Mouse (Mus musculus) layer of hippocampus, postnatal 10 days (tissue): ENCODE measurements around the gene Spaca3. TPM values are rescaled to one million over a fixed set of nuclear protein-coding genes. Genes with fewer than 3 reads are reported as not detected.

Experiments used
- DNase-seq, 2 experiments: peaks; one replicate each; pipeline ENCODE4 v3.0.0; 2021; ENCODE audit warnings: low spot score in 2 of 2
- total RNA-seq, 2 experiments: library from RNA; stranded (reverse); gene quantifications; 2 replicates each; pipeline ENCODE4 v1.2.3; 2021

Gene Spaca3
- total RNA-seq, 2 experiments from 2014 or later, result not detected

DNA sequence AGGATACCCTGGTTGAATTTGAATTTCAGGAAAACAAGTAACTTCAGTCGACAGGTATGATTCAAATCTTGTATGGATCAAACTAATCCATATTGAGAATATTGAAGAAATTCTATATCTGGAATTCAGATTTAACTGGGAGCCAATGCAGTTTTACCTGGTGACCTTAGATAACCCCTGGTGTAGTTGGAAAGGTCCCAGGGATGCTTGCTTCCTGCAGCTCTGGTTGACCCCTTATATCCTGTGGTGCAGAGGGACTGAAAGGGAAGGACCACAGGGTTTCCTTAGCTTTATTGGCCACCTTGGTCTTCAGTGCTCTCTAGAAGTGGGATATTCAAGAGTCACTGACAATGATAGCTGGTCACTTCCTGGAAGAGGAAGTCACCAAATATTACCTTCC is 9.9 kb downstream of the Spaca3 start:
- no peak for DNase-seq

DNA sequence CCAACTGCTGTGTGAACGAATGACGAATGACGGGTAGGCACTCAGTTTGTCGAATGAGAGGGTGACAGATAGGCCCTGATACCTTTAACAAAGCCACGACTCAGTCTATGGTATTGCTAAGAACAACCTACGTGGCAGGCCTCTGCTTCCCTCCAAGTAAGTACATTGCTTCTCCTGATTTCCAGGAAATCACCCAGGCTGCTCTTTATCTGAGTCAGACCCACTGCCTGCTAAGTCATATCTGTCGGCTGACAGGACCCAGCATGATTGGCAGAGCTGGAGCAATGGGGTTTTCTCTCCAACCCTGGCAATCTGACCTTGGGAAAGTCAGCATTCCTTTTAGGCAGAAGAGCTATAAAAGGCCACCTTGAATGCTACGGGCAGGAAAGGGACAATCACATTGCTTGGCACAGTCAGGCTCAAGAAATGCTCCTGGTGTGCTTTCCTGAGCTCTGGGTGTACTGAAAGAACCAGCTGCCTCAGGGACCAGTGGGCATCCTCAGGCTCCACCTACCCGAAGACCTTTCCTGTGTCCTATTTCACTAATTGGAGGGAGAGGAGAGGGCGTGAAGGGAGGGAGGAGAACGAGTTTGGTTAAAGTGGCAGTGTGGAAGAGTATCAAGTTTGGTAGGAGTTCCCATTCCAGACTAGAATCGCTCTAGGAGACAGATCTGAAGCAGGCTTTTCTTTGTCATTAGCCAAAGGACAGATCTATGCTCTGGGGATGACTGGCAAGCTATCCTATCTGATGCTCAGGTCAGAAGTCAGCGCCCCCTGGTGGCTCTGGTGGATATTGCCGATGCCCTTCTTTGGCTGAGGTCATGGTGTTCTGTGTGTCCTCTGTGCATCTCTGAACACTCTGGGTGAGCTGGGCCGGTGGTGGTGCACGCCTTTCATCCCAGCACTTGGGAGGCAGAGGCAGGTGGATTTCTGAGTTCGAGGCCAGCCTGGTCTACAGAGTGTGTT is 14.6 kb downstream of the Spaca3 start:
- peak; percentile 43 to 57 for DNase-seq

DNA sequence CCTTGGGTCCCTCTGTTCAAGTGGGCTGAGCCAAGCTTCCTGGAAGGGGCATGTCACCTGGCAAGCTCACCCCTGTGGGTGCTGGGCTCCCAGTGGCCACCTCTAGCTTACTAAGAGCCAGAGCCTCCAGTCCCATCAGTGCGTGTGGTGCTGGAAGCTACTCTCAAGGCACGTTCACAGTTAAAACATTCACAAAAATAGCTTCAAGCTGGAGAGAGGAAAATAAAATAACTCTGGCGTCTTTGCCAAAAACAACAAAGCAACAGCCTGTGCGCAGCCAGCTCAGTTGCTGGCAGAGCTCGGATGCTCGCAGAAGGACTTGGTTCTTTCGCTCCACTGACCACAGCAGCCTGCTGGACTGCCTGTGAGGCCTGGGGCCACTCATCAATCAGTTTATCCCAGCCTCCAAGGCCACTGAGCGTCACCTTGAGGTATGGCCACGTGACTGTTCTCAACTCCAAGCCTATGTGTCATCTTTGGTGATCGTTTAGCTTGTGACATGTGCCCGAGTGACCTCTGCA is 19.0 kb downstream of the Spaca3 start:
- DNase-seq, result peak; percentile 55 to 60

DNA sequence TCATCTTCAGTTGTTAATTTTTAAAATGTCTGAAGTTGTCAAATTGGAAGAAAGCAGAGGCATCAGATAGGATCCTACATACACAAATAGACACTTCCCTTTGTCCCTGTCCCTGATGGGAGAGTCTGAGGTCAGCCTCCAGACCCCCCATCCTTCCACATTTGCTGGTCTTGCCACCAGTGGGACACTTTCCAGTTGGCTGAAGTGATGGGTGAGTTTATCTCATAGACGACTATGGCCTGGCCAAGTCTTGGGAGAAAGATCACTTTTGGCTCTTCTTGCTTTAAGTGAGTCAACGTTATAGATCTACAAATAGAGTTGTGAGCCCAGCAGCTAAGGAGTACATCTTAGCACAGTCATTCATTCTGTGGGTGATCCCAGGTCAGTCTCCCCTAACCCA is 19.9 kb downstream of the Spaca3 start:
- DNase-seq, result no peak

DNA sequence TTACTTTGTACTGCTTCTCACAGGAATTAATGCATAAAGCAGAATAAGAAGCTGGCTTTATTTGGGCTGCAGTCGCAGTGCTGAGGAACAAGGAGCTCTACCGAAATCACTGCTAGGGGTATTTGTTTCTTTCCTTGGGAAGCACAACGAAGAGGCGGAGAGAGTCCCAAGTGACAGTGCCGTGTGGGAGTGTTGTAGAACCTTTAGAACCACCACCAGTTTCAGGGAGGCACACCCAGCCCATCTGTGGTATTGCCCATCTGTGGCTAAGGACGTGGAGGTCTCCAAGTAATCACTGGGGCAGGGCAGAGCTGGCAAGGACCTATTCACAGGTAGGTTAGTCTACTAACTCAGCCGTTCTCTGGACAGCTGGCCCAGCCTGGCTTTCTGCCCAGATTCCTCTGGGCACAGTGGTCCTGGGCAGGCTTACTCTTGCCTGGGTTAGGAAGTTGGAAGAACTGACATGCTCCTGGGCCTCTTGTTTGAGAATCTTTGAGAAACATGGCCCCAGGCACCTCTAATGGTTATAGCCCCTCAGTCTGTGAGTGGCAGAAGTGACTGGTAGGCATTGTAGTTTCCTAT is 24.2 kb downstream of the Spaca3 start:
- no peak for DNase-seq

DNA sequence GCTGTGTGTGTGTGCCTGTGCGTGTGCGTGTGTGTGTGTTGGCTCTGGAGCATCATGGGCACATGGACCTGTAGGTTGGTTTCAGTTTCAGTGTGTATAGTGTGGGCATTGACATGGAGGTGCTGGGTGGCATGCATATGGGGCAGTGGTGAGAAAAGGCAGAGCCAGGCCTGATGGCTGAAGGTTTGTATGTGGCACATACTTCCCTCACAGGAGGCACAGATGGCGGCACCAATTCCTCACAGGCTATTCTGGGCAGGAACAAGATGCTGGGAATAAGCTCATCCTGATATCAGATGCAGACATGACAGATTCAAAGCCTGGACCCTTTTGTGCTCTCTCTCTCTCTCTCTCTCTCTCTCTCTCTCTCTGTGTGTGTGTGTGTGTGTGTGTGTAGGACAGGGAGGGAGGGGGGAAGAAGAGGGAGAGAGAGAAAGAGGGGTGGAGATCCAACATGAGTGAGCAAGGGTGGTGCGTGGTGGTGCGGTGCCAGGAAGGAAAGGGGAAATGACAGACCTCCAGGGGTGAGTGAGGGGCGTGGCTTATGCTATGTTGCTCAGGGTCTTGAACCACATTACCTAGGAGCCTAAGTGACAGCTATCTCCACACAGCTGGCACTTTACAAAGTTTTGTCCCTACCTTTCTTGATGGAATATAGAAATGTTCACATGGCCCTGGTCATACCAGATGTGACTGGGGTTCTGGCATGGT is 26.5 kb downstream of the Spaca3 start:
- DNase-seq, result peak in 1 of 2 experiments; percentile 23

DNA sequence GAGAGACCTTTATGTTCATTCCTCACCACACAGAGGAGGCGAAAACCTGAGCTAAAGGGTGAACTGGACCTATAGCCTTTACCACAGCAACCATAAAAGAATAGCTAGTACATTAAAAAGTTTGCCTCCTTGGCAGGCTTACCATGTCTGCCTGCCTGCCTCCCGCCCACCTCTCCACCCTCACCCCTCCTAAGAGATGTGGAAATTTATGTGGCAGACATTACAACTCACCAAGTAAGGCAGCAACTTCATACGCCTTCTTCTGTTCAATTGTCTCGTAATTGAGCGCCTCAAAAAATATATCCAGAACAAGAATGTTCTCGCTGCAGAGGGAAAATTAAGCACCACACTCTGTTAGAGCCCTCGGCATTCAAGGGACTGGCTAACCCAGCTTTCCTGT is 28.2 kb downstream of the Spaca3 start:
- no peak for DNase-seq

DNA sequence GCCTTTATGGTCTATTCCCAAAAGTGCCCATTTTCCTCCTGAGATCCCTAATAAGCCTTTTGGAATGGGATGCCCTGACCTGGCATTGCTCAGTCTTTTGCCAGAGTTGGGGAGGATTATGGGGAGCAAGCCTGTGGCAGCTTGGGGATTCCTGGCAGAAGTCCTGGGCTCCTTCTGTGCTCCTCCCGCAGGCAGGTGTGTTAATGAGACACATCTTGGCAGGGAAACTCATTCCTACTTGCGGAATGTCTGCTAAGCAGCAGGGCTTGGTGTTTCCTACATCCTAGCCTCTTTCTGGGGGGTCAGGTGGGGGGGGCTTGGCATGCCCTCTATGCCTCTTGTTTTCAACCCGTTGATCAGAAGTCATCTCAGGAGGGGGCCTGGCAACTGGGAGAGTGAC is 28.9 kb downstream of the Spaca3 start:
- DNase-seq, result no peak

DNA sequence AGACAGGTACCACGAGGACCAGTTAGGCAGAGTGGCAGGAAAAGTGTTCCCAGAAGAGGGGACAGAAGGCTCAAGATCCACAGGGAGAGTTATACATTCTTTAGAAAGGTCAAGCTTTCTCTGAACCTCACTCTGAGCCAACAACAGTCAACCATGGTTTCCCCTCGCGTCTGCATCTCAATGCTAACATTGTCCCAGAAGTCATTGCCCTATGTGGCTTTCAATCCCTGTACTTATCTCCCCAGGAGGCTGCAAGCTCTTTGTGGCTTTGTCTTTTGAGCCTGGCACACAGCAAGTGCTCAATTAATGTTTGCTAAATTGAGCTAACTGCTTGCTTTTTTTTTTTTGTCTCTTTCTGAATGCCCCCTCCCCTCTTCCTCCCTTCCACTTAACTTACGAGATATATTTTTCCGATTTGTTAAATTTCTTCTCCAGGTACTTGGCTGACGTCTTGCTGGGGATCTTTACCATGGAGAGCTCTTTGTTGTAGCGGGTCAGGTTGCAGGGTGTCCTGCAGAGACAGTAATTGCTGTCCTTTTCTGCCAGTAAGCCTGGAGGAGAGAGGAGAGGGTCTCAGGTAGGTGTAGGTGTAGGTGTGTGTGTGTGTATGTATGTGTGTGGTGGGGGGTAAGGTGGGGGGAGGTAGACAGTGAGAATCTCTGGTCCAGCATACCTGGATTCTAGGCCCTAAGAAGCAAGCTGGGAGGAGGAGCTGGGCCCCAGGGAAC is 31.3 kb downstream of the Spaca3 start:
- no peak for DNase-seq

DNA sequence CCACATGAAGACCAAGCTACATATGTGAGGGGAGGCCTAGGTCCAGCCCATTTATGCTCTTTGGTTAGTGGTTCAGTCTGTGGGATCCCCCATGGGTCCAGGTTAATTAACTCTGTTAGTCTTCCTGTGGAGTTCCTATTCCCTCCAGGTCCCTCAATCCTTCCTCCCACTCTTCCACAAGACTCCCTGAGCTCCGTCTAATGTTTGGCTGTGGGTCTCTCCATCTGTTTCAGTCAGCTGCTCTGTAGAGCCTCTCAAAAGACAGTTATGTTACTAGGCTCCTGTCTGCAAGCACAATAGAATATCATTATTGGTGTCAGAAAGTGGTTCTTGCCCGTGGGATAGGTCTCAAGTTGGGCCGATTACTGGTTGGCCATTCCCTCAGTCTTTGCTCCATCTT is 37.7 kb downstream of the Spaca3 start:
- no peak for DNase-seq

DNA sequence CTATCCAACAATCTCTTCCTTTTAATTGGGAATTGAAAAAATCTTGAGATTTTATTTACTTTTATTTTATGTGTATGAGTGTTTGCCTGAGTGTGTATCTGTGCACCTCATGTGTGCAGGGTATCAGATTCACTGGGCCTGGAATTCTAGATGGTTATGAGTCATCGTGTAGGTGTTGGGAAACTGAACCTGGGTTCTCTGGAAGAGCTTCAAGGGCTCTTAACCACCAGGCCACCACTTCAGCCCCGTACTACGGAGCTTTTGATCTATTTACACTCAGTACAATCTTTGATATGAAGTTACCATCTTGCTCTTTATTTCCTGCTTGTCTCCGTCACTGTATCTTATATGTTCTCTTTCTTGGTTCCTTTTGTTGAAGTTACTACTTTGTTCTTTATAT is 42.4 kb downstream of the Spaca3 start:
- DNase-seq, result no peak

DNA sequence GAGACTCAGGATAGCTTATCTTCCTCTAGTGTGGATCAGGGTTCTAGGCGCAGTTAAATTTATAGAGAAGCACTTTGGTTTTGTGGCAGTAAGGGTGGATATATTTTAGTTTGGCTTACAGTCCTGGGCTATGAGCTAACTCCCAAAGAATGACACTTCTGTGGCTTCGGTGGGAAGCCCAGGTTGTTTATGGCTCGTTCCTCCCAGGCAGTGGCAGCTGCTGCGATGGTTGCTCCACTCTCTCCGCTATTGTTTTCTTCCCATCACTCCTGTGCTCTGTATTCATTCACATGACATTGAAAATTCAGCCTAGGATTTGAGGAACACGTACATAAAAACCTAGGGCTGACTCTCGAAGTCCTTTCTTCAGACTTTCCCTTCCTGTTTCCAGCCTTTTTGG is 44.5 kb downstream of the Spaca3 start:
- DNase-seq, result no peak

DNA sequence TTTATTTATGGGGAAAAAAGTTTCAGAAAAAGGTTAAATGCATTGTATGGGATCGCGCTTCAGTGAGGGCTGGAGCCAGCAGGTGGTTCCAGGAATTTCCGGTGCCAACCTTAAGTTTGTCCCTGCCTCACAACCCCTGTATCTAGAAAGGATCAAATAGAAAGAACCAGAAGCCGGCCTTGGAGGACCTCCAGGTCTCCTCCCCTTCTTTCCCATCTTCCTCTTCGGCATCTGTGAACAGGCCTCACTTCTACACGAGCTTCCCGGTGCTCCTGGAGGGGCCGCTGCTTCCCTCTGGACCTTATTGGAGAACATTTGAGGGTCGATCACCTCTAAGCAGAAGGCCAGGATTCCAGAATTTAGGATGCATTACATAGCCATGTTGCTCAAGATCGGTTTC is 45.3 kb downstream of the Spaca3 start:
- DNase-seq, result no peak

DNA sequence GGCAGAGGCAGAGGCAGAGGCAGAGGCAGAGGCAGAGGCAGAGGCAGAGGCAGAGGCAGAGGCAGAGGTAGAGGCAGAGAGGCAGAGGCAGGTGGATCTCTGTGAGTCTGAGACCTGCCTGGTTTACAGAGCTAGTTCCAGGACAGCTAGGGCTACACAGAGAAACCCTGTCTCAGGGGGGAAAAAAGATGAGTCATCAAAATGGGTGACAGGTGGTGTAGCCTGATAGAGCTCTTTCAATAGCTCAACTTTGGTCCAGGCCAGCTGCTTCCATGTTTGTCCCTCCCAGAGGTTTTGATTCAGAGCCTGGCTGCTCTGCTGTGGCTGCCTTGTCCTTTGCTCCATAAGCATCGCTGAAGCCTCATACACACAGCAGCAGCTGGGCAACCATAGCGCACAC is 46.4 kb downstream of the Spaca3 start:
- no peak for DNase-seq

DNA sequence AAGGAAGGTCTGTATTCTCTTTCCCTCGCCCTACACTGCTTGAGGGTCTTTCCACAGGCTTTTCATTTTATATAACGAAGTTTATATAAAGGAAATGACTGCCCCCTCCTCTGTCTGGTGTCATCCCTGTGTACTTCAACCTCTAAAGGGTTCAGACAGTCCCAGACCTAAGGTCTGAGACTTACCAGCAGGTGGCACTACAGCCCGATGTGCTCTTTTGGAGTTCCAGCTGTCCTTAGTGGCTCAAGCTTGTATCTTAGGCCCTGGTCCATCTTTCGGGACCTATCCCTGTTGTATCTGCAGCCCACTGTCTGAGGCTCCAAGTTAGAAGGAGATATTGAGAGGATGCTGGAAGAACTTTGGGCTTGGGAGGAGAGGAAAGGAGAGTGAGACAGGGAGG is 48.3 kb downstream of the Spaca3 start:
- peak; percentile 71 to 81 for DNase-seq

DNA sequence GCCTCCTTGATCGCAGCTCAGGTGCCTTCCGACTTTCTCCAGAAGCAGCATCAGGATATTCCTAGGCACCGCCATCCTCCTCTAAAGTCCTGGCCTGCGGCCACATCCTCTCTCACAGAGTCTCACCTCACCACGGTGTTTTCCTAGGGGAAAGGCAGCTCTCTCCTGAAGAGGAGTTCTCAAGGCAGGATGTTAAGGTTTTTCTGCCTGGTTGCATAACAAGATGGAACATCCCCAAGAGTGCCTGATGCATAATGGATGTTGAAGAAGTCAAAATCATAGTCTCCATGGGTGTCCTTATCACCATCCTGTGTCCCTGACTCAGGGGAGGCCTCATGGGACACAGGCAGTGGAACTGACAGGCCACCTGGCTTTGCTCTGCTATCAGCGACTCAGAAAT is 49.7 kb downstream of the Spaca3 start:
- no peak for DNase-seq

DNA sequence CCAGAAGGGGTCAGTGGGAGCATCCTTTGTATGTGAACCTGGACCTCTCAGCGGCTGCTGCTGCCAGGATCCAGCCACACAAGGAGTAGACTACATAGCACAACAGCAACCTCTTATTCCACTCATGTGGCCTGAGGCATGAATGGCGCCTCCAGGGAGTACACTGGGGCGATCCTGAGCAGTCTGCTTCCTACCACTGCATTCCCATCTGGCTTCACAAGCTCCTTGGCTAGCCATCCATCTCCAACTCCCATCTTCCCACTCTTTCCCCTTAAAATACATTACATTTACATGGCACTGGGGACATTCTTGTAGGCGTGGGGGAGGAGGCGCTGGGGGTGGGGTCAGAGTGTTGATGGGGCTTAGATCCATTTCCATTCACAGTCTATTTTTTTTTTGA is 54.6 kb downstream of the Spaca3 start:
- no peak for DNase-seq

DNA sequence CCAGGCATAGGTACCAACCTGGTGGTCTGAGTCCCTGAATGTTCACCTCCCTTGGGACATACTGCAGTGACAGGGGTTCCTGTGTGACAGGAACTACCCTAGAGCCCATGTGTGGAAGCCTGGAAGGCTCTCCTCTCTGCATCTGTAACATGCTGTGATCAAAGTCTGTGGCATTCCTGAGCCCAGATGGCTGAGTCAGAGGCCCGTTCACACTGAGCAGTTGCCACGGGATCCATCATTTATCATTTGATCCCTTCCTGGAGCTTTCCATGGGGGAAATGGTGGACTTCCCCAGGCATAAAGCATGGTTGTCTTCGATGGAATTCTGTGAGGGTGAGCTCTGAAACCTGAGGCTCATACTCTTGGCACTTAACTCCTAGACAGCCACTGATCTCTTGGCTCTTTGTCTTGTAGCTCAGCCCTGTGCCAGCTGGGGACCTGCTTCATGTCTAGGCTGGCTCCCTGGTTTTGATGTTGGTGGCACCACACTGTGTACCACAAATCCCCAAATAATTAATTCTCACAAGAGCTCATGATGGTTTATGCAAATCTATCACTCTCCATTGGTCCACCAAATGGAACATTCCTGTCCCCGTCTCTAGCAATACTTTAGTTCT is 55.4 kb downstream of the Spaca3 start:
- DNase-seq, result peak; percentile 17 to 22
